Mouse (Mus musculus) fat pad, adult 2 months (tissue): ENCODE data around the gene Eps8l2.
A peak's percentile ranks its signal among the peaks of the same experiment; 100 is the strongest.

Experiments
- DNase-seq: peaks from one replicate; pipeline ENCODE4 v3.0.0-alpha.2; 2011; ENCODE audit warnings: low read depth, low spot score; ENCODE audit errors: extremely low read depth

The Eps8l2 gene

DNA sequence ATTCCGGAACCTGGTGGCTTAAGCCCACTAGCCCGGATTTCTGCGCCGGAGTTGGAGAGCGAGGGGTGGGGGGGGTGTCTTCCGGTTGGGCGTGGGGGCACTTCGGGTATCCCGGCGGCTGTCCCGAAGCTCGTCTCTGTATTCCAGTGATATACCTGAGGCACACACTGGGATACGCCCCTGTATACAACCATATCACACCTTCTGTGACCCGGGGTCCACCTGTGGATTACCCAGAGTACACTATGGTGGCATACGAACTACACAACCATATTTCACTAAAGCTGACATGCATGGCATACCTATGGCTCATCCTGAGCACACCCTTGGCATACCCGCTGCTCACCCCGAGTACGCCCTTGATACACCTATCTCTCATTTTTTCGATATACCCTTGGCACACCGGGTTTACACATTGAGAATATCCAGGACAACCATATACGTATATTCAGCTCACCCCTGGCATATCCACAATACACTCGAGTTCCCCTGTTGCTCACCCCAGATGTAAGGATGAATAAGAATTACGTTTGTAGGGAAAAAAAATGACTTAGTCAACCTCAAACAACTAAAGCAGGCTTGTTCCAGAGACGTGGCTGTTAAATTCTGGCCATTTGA is 10.2 kb upstream of the Eps8l2 start:
- no peak for DNase-seq

DNA sequence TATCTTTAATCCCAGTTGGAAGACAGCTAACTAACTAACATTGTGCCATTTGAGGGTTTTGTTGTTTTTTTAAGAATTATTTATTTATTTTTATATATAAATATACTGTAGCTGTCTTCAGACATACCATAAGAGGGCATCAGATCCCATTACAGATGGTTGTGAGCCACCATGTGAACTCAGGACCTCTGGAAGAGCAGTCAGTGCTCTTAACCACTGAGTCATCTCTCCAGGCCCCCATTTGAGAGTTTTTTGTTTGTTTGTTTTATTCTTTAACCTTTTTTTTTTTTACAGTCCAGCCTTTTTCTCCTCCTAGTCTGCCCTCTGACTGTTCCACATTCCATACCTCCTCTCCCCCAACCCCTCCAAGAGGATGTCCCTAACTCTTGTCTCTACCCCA is 8.0 kb upstream of the Eps8l2 start:
- no peak for DNase-seq

DNA sequence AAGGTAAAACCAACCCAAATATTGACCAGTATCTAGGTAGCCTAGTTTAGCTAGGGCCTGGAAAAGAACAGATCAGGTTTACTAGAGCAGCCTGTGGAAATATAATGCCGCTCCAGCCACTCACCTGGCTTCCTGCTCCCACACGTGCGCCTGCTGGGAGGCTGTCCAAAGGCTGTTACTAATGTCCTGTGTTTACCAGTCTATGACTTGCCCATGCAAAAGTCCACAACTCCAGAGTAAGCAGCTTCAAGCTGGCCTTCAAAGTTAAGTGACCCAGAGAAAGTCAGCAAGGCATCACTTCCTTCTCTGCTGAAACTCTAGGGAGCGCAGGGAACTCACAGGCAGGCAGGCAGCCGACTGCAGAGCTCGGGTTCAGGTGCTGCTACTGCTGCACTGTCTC is 6.7 kb upstream of the Eps8l2 start:
- no peak for DNase-seq

DNA sequence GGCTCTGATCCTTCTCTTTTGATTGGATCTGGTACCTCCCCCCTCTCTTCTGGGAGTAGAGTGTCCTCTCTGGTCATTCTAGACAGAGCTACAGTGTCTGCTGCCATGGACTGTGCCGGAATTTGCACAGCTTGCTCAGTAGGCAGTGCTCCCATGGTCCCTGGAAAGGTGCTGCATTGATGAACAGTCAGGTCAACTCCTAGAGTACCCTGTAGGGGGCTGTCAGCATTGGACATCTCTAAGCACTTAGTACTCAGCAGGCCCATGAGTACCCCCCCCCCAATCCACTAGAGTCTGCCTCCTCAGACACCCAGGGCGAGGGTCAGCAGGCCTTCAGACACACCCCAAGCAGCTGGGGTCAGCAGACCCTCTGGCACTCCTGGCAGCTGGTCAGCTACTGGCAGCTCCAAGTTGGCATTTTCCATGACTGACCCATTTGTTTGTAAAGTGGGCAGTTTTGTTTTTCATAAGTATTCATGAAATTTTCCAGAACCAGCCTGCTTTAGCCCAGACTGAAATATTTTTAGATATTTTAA is 3.6 kb upstream of the Eps8l2 start:
- no peak for DNase-seq

DNA sequence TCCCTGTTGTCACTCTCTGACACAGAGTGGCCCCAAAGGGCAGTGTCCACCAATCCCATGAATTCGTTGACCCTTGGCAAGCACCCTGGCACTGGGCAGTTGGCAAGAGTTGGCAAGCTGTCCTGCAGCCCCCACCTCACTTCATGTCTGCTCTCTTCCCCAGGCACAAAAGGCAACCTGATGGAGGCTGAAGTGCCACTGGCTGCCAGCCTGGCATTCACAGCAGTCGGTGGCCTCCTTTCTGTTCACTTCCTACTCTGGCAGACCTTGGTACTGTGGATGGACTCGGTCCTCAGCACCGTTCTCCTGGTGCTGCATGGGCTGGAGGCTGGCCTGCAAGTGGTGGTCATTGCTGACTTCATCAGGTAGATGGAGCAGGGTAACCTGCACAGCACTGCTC is 3.0 kb upstream of the Eps8l2 start:
- DNase-seq, result no peak

DNA sequence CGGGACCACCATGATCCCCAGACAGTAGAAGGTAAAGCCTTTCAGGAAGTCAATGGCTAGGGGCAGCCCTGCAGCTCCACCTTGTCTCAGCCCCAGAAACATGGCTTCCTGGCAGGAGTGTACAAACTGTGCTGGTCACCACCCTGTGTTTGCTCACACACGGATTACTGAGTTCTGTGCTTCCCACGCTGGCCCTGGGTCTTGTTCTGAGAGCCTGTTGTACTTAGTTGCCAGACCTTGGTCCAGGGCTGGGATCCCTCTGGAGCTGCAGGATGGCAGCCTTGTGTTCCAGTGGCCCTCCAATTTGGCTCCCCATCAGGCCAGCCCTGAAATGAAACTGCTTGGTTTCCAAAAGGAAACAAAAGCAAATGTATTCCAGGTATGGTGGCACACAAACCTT is 2.4 kb upstream of the Eps8l2 start:
- DNase-seq, result peak; percentile 34

DNA sequence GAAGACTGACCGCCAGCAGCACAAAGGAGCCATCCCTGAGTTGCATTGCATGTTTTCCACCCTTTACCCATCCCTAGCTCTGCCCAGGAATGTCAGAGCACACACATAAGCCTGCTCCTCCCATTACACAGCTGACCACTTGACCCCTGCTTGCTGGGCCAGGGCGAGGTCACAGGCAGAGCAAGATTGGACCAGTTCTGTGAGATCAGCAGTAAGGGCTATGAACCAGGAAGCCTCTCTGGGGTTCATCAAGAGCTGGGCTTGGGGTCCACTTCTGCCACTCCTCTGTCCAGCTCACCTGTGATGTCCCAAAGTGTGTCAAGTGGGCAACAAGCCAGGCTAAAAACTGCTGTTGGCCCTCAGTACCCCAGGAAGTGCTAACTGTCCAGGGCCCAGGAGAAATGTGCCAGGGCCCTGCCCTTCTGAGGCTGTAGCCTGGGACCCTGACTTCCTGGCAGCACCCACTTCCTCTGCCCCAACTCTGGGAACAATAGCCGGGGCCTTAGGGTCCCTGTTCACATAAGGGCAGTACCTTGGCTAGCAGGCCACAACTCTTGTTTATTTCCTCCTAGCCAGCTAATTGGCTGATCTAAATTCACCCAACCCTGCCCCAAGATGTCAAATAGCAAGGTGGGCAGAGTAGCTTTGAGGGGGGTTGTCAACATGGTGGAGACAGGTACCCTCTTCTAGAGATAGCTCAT is 814 bp upstream of the Eps8l2 start:
- no peak for DNase-seq

DNA sequence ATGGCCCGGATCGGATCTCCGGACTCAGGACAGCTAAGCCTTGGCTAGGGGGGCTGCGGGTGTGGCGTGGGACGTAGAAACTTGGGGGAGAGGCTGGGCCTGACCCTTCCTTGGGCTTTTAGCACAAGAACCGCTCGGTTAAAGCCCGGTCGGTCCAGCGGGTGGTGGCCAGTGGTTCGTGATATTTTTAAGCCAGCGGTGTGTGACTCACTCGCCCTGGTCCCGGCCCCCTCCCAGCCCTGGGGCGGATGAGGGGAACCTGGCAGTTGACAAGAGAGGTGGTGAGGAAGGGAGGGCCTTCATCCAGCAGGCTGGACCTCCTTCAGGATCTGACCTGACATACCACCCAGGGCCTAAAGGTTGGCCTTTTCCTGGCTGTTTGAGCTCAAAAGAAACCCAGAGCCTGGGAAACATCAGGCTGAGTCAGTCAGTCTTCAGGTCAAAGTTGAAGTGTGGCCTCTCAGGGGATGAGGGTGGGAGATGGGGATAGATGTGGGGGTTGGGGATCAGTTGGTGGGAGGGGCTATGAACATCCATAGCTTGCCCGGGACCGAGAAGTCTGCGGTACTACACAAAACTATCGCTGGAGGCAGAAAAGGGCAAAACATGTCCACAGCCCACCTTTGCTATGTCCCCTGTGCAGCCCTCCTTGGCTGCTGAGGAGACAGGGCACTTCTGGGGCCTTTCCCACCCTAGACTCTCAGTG is 688 bp downstream of the Eps8l2 start:
- no peak for DNase-seq

DNA sequence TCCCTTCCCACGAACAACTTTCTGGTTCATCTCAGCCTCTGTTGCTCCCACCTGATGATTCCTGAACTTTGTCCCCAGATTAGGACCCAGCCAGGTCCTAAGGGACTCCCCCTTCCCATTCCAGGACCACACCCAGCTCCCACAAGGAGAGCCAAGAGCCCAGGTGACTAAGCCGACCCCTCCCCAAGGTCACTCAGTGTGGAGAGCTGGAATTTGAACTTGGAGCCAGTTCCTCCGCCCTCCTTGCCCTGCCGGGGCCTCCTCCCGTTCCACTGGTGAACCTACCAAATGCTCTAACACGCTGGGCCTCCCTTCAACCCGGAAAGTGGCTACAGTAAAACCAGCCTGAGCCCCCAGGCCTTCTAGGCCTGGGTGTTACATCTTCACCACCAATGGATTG is 1.3 kb downstream of the Eps8l2 start:
- DNase-seq, result no peak

DNA sequence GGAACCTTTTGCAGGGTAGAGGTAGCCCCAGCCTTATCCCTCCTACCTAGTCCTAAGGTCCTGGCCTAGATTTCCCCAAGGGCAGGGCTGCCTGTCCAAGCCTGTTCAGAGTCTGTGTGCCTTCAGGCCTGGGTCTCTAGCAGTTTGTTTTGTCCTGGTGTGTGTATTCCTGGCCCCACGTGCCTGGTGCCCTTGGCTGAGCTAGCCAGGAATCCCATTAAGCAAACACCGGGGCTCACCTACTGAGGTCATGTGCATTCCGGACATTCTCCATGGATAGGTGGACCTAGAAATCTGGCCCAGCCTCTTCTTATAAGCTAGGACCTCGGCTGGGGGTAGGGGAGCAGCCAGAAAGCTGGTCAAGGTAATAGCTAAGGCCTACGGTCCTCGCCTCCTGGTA is 1.8 kb downstream of the Eps8l2 start:
- no peak for DNase-seq

DNA sequence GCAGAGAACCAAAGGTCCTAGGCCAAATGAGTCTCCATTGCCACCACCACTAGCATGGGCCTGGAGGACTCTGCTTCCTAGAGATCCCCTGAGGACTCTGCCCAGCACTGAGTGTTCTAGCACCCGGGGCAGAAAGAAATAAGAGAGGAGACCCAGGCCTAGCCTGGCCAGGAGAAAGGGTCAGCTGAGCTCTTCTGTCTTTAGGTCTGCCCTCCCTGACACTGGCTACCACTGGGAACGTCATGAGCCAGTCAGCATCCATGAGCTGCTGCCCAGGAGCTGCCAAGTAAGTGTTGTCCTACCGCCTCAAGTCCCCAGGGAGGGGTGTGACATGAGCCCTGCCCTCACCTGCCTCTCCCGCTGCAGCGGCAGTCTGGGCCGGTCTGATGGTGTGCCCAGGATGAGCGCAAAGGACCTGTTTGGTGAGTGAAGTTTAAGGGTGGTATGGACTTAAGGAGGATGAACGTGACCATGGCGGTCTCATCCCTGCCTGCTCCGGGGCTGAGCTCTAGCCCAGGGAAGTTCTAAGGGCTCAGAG is 3.1 kb downstream of the Eps8l2 start:
- no peak for DNase-seq

DNA sequence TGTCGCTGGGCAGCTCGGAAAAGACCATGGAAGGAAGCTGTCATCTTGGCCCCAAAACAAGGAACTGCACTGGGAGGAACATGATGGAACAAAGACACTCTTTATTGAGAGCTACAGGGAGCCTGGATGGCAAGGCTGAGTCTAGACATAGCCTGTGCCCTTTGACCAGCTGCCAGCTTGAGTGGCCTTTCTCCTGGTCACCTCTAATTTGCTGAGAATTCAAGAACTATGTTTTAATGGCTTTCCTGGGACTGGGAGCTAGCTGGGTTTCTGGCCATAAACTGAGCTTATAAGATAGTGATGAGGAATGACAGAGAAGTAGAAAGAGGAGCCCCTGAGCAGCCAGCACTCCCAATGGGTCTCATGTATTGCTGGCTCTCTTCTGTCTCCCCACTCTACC is 4.5 kb downstream of the Eps8l2 start:
- DNase-seq, result no peak

DNA sequence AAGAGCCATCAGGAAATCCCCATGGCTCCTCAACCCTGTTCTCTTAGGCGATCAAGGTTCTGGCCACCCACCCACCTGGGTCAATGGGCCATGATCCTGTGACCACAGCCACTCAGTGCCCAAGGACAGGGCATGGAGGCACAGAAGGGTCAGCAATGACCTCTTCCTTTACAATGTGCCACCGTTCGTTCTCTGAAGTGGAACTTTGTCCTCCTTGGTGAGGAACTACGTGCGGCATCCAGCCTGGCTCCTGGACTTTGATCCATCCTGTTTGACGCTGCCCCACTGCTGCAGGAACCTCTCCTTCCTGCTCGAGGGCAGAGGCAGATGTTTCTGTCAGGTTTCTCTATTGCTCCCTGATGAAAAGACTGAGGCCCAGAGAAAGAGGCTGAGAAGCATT is 5.0 kb downstream of the Eps8l2 start:
- no peak for DNase-seq

DNA sequence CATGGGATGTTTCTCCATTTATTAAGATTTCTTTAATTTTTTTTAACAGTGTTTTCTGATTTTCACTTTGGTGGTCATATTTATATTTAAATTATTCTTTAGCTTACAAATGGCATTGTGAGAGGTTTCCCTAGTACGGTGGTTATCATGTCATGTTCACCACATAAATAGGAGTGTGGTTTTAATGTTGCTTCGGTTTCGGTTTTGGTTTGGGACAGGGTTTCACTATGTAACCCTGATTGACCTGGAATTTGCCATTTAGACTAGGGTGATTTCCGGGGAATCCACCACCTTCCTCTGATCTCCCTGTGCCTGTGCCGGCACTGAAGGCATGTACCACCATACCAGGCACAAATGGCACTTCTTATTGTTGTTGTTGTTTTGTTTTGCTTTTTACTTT is 6.1 kb downstream of the Eps8l2 start:
- no peak for DNase-seq

DNA sequence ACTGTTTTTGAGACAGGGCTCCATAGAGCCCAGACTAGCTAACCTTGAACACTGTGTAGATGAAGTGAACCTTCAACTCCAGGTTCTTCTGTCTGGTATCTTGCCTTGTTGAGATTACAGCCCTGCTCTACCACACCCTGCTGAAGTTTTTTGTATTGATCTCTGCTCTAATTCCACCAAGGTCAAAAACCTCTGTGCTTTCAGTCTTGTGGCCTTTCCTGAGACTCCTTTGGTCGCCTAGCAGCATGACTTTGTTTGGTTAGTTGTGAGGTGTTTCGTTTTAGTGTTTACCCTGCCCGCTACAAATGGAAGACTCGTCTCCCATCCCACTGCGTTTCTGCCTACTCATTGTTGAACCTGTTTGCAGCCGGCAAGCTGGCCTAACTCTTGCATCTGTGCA is 12.4 kb downstream of the Eps8l2 start:
- no peak for DNase-seq

DNA sequence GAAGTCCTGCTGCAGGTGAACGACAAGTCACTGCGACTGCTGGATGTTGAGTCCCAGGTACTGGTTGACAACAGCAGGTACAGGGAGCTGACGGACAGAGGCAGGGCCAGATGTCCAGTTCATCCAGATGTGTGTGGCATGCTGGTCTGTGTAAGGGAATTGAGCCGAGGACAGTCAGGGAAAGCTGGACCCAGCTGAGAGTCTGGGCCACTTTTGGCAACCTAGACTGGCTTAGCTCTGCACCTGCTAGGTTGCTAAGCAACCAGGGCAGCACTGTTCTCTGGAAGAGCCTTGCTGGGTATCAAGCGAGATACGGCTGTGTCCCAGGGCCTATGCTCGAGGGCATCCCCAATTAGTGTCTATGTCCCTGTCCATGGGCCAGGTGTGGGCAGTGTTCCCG is 16.4 kb downstream of the Eps8l2 start:
- no peak for DNase-seq

DNA sequence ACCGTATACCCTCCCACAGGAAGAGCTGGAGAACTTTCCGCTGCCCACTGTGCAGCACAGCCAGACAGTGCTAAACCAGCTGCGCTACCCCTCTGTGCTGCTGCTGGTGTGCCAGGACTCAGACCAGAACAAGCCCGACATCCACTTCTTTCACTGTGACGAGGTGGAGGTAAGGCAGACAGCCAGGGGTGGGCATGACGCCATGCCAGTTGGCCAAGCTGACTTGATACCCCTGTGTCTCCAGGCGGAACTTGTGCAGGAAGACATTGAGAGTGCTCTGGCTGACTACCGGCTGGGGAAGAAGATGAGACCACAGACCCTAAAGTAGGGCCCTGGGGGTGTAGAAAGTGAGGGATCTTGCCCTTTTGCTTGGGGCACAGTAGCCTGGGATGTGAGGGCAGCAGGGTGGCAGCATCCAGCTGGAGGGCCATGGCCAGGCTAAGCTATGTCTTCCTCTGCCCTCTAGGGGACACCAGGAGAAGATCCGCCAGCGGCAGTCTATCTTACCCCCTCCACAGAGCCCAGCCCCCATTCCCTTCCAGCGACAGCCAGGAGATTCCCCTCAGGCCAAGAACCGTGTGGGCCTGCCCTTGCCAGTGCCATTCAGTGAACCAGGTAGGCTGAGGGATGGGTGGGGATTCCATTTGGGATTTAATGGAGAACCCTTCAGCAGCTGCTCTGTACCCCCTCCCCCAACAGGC is 17.1 kb downstream of the Eps8l2 start:
- no peak for DNase-seq

DNA sequence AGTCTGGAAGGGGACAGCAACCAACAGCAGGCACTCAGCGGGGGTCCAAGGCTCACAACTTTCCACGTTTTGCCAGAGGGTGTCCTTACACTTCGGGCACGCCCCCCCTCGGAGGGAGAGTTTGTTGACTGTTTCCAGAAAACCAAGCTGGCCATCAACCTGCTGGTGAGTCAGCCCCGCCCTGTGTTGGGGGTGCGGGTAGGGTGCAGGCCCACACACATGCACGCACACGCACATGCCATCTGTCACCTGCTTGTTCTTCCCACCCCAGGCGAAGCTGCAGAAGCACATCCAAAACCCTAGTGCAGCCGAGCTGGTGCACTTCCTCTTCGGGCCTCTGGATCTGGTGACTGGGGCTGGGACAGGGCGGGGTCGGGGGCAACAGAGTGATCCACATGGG is 18.3 kb downstream of the Eps8l2 start:
- DNase-seq, result no peak

DNA sequence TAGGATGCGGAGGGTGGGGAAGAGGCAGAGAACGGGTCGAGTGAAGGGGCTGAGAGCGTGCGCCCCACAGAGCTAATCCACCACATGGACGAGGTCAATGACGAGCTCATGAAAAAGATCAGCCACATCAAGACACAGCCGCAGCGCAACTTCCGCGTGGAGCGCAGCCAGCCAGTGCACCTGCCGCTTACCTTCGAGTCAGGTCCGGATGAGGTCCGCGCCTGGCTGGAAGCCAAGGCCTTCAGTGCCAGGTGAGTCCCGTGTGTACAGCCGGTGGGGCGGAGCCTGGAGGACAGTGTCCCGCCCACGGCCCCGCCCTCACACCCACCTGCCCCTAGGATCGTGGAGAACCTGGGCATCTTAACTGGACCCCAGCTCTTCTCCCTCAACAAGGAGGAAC is 22.8 kb downstream of the Eps8l2 start:
- DNase-seq, result no peak

DNA sequence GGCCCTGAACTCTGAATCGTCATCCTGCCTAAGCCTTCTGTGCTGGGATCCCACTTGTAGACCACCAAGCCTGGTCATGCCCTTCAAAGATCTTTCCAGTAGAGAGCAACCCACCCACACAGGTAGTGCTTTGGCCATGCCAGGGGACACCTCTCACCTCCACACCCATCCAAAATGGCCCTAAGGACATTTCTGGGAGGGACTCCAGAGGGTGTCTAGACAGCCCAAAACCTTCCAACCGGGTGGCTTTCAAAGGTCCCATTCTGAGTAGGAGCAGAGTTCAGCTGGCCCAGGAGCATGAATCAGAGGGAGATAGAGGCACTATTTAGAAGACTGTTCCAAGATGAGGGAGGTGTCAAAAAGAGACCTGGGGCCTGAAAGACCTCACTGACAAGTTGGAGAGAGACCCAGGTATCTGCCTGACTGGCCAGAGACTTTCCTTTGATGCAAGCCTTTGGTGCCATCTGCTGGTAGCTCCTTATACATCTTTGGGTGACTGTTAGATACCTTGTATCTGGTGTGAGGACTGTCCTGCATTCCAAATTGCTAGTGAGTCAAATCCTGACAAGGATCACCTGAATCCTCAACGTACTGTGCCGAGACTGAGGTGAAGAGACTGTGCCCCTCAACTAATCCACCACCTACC is 24.5 kb downstream of the Eps8l2 start:
- DNase-seq, result no peak

DNA sequence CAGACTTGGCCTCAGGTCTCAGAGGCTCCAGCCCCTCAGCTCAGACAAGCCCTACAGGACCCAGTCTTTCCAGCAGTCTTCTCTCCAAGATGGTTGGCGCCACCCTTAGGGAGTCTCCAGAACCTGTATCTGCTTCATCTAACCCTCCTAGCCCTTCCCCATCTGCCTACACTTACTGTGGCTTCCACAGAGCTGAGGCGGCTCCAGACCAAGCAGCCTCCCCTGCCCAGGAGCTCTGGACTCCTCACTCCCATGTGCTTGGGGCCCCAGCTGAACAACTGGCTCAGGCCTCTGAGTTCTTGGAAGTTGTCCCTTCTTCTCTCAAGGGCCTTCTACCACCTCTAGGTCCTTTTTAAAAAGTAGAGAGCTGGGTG is 25.1 kb downstream of the Eps8l2 start:
- no peak for DNase-seq
